Mouse (Mus musculus): Measurements from ENCODE around the gene Camta1. TPM values are rescaled to one million over a fixed set of nuclear protein-coding genes. Genes with fewer than 3 reads are reported as not detected.

Camta1 gene
- polyA plus RNA-seq, 1 experiment, result 155 TPM

DNA sequence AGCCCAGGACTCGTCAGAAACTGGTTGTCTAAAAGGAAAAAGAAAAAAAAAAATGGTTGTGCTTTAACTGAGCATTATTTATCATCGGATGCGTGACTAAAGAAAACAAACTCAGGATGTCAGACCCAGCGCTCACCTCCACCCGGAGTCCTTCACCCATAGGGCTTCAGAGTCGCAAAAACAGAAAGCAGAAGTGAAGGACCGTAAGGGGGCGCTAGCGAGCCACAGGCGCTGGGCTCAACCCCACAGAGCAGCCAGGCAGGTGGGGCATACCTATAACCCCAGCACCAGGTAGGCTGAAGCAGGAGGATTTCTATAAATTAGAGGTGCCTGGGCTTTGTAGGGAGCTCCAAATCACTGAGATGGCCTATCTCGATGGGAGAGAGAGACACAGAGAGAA, 39.7 kb upstream of the Camta1 start:
- H3K27ac ChIP-seq (ENCODE audit: insufficient read depth, low read length), result no peak overlapping the region
- whole genome bisulfite sequencing, result 75% methylated on average over 11 of the region's 11 CpGs
- no peaks in the 10 kb centered on the region for H3K27me3 ChIP-seq (ENCODE audit: control insufficient read depth, insufficient read depth, low read length)
- no peak overlapping the region for H3K4me3 ChIP-seq (replicated peaks; ENCODE audit: insufficient read depth, low read depth, low read length)
- TF ChIP-seq POLR2A (IDR thresholded peaks at IDR 0.05; ENCODE audit: borderline replicate concordance, insufficient read depth, low read length), result no peak
- TF ChIP-seq CTCF (IDR thresholded peaks at IDR 0.05; ENCODE audit: borderline replicate concordance, insufficient read depth, low read depth, low read length), result 0 out of 2 replicates have a peak, but pooled peaks have one; percentile 18
- peaks cover 16% of the 10 kb centered on the region for H3K4me1 ChIP-seq (ENCODE audit: control insufficient read depth, insufficient read depth, low read length)
- DNase-seq, result no peak

- no peaks in the 10 kb centered on the region for H3K27me3 ChIP-seq (ENCODE audit: control insufficient read depth, insufficient read depth, low read length)
- no peak overlapping the region for H3K27ac ChIP-seq (ENCODE audit: insufficient read depth, low read length)
- H3K4me3 ChIP-seq (replicated peaks; ENCODE audit: insufficient read depth, low read depth, low read length), result no peak overlapping the region
- no peak for DNase-seq
- H3K4me1 ChIP-seq (ENCODE audit: control insufficient read depth, insufficient read depth, low read length), result peaks cover 16% of the 10 kb centered on the region
- 80% methylated on average over 6 of the region's 6 CpGs for WGBS
- TF ChIP-seq CTCF (IDR thresholded peaks at IDR 0.05; ENCODE audit: borderline replicate concordance, insufficient read depth, low read depth, low read length) (no peak), POLR2A (IDR thresholded peaks at IDR 0.05; ENCODE audit: borderline replicate concordance, insufficient read depth, low read length) (no peak)
Measured at GRCm38 (mm10) chr4:151900735-151901134, 39.1 kb upstream of the Camta1 start.

GRCm38 (mm10) chr4:151899707-151900384, 38.2 kb upstream of the Camta1 start:
- 69% methylated on average over 11 of the region's 11 CpGs for WGBS
- DNase-seq, result no peak
- TF ChIP-seq POLR2A (IDR thresholded peaks at IDR 0.05; ENCODE audit: borderline replicate concordance, insufficient read depth, low read length), result no peak
- peak; percentile 31; the same call in 1 of the 2 replicates for TF ChIP-seq CTCF (IDR thresholded peaks at IDR 0.05; ENCODE audit: borderline replicate concordance, insufficient read depth, low read depth, low read length)
- Histone ChIP-seq H3K27ac (ENCODE audit: insufficient read depth, low read length) (no peak overlapping the region), H3K4me1 (ENCODE audit: control insufficient read depth, insufficient read depth, low read length) (peaks cover 16% of the 10 kb centered on the region), H3K27me3 (ENCODE audit: control insufficient read depth, insufficient read depth, low read length) (no peaks in the 10 kb centered on the region), H3K4me3 (replicated peaks; ENCODE audit: insufficient read depth, low read depth, low read length) (no peak overlapping the region)

DNA sequence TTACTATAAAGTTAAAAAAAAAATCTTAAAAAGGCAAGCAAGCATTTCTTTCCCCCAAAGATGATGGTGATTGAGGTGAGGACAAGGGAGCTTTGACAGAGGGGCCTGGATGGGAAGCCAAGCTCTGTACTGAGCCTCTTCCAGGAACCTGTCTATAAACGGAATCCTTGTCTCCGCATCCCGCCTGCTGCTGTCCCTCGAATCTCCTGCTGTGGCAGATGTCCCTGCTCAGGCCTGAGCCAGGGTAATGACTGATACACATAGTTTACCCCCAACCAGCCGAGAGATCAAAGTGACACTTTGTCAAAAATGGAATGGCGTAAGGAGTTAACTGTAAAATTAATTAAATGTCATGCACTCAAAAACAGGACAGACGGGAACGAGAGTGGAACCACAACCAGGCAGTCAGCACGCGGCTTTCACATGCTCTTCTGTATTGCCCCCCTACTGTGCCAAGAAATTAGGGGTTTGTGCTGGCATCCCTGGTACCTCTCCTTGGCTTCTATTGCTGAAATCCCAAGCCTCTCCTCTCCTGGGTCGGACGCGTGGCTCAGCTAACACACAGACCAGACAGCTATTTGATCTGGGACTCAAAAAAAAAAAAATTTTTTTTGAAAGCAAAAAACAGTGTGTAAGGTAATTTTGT, 37.0 kb upstream of the Camta1 start:
- no peak for TF ChIP-seq CTCF (IDR thresholded peaks at IDR 0.05; ENCODE audit: borderline replicate concordance, insufficient read depth, low read depth, low read length)
- no peak for TF ChIP-seq POLR2A (IDR thresholded peaks at IDR 0.05; ENCODE audit: borderline replicate concordance, insufficient read depth, low read length)
- Histone ChIP-seq H3K4me1 (ENCODE audit: control insufficient read depth, insufficient read depth, low read length) (peaks cover 16% of the 10 kb centered on the region), H3K4me3 (replicated peaks; ENCODE audit: insufficient read depth, low read depth, low read length) (no peak overlapping the region), H3K27me3 (ENCODE audit: control insufficient read depth, insufficient read depth, low read length) (no peaks in the 10 kb centered on the region), H3K27ac (ENCODE audit: insufficient read depth, low read length) (no peak overlapping the region)
- WGBS, result 19% methylated on average over 13 of the region's 13 CpGs
- peak in 1 of 2 experiments; percentile 21 for DNase-seq

DNA sequence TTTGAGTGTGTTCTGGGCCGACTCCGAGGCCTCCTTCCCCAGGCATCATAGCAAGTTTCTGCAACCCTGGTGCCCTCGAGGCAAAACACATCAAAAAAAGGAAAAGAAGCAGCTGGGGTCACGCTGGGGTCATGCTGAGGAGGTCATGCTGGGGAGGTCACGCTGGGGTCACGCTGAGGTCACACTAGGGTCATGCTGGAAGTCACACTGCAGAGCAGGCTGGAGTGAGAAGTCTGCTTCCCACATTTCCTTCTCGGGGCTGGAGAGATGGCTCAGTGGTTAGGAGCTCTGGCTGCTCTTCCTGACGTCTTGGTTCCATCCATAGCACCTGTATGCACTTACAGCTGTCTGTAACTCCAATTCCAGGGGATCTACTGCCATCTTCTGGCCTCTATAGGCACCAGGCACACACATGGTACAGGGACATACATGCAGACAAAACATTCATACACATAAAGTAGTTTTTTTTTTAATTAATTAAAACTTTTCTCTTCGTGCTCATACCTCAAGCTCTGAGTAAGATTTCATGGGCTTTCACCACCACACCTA, 35.5 kb upstream of the Camta1 start:
- Histone ChIP-seq H3K27ac (ENCODE audit: insufficient read depth, low read length) (no peak overlapping the region), H3K27me3 (ENCODE audit: control insufficient read depth, insufficient read depth, low read length) (no peaks in the 10 kb centered on the region), H3K4me1 (ENCODE audit: control insufficient read depth, insufficient read depth, low read length) (peaks cover 3% of the 10 kb centered on the region; the same call in 1 of the 2 replicates), H3K4me3 (replicated peaks; ENCODE audit: insufficient read depth, low read depth, low read length) (no peak overlapping the region)
- 66% methylated on average over 9 of the region's 9 CpGs for WGBS
- no peak for TF ChIP-seq POLR2A (IDR thresholded peaks at IDR 0.05; ENCODE audit: borderline replicate concordance, insufficient read depth, low read length)
- TF ChIP-seq CTCF (IDR thresholded peaks at IDR 0.05; ENCODE audit: borderline replicate concordance, insufficient read depth, low read depth, low read length), result 0 out of 2 replicates have a peak, but pooled peaks have one; percentile 14
- no peak for DNase-seq

GRCm38 (mm10) chr4:151895624-151896023, 33.9 kb upstream of the Camta1 start:
- 90% methylated on average over 7 of the region's 7 CpGs for WGBS
- no peaks in the 10 kb centered on the region for H3K27me3 ChIP-seq (ENCODE audit: control insufficient read depth, insufficient read depth, low read length)
- H3K27ac ChIP-seq (ENCODE audit: insufficient read depth, low read length), result no peak overlapping the region
- H3K4me3 ChIP-seq (replicated peaks; ENCODE audit: insufficient read depth, low read depth, low read length), result no peak overlapping the region
- TF ChIP-seq CTCF (IDR thresholded peaks at IDR 0.05; ENCODE audit: borderline replicate concordance, insufficient read depth, low read depth, low read length) (no peak), POLR2A (IDR thresholded peaks at IDR 0.05; ENCODE audit: borderline replicate concordance, insufficient read depth, low read length) (no peak)
- H3K4me1 ChIP-seq (ENCODE audit: control insufficient read depth, insufficient read depth, low read length), result no peaks in the 10 kb centered on the region
- no peak for DNase-seq

DNA sequence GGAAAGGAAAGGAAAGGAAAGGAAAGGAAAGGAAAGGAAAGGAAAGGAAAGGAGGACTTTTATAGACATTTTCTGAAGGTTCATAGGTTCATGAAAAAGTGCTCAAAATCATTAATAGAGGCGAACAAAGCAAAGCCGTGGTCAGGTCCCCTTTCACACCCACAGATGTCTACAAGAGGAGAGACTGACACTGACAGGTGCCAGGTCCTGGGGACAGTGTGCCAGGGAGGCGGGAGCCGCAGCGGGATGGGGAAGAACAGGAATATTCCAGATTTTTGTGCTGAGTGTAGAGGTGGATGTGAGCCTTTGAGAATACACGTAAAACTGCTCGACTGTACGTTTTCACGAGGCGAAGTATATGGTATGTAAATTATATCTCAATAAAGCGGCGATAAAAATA, 33.2 kb upstream of the Camta1 start:
- H3K27me3 ChIP-seq (ENCODE audit: control insufficient read depth, insufficient read depth, low read length), result no peaks in the 10 kb centered on the region
- DNase-seq, result no peak
- H3K4me1 ChIP-seq (ENCODE audit: control insufficient read depth, insufficient read depth, low read length), result no peaks in the 10 kb centered on the region
- H3K27ac ChIP-seq (ENCODE audit: insufficient read depth, low read length), result no peak overlapping the region
- 80% methylated on average over 12 of the region's 12 CpGs for WGBS
- no peak overlapping the region for H3K4me3 ChIP-seq (replicated peaks; ENCODE audit: insufficient read depth, low read depth, low read length)
- no peak for TF ChIP-seq CTCF (IDR thresholded peaks at IDR 0.05; ENCODE audit: borderline replicate concordance, insufficient read depth, low read depth, low read length)
- TF ChIP-seq POLR2A (IDR thresholded peaks at IDR 0.05; ENCODE audit: borderline replicate concordance, insufficient read depth, low read length), result no peak
